Mouse (Mus musculus) embryonic fibroblast, embryonic 13.5 days (primary cell): ENCODE data around the gene Kifap3. TPM values are rescaled to one million over a fixed set of nuclear protein-coding genes. Genes with fewer than 3 reads are reported as not detected.

Experiments
- H3K27ac ChIP-seq: 2 replicates; pipeline ENCODE4 v1.5.1; 2012; ENCODE audit warnings: low read length, control low read depth, inconsistent platforms; ENCODE audit not compliant: insufficient read depth
- H3K4me1 ChIP-seq: 2 replicates; pipeline ENCODE4 v1.6.1; 2011; ENCODE audit warnings: low read length; ENCODE audit not compliant: control insufficient read depth, insufficient read depth
- H3K4me3 ChIP-seq: 2 replicates; pipeline ENCODE4 v1.5.1; 2011; ENCODE audit warnings: mild to moderate bottlenecking, control low read depth, low read length; ENCODE audit not compliant: insufficient read depth
- CTCF ChIP-seq: IDR thresholded peaks from 2 replicates; pipeline ENCODE4 v1.5.1; 2011; ENCODE audit warnings: mild to moderate bottlenecking, control low read depth, low read length, moderate library complexity, borderline replicate concordance; ENCODE audit not compliant: insufficient read depth
- POLR2A ChIP-seq: IDR thresholded peaks from 2 replicates; pipeline ENCODE4 v1.6.1; 2011; ENCODE audit warnings: low read depth, mild to moderate bottlenecking, control low read depth, low read length, moderate library complexity
- polyA plus RNA-seq: library from polyadenylated mRNA; stranded (reverse); fragments of >200 nt; gene quantifications from 2 replicates; pipeline ENCODE4 v1.2.4, GENCODE M21; 2011; ENCODE audit warnings: low read depth; ENCODE audit not compliant: missing spikeins, insufficient read length

Gene Kifap3
- polyA plus RNA-seq, 1 experiment, result 48.8 TPM

DNA sequence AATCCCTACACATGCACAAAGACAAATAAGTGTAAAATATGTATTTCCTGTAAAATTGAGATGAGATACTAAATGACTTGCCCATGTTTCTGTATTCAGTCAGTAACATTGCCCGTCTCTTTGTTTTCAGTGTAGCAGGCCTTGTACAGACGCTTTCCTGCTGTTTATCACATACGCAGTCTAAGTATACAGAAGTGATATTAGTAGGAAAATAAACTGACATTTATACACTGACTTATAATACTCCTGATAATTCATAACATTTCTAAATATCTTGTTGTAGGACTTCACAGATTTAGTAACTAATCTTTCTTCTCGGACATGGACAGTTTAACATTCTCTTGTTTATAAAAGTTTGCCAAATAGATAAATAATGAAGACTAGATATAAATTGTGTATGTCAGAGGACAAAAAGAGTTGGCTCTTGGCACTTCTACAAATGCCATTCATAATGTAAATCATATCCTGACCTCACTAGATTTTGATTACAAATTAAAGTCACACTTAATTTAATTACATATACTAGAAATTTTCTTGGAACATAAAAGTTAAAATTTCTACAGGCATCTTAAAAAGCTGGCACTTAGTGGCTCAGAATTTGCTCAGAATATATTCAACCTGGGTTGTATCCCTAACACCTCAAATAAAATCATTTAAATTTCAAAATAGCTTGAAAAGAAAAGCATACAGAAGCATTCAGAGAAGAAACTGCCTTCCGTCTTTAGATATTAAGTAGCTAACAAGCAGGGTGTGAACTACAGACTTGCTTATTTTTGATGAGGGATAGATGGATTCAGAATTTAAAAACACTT is 138.2 kb downstream of the Kifap3 start:
- Histone ChIP-seq H3K4me3 (no peak overlapping the region), H3K4me1 (no peaks in the 10 kb centered on the region), H3K27ac (no peak overlapping the region)
- no peak for TF ChIP-seq POLR2A
- no peak for TF ChIP-seq CTCF

DNA sequence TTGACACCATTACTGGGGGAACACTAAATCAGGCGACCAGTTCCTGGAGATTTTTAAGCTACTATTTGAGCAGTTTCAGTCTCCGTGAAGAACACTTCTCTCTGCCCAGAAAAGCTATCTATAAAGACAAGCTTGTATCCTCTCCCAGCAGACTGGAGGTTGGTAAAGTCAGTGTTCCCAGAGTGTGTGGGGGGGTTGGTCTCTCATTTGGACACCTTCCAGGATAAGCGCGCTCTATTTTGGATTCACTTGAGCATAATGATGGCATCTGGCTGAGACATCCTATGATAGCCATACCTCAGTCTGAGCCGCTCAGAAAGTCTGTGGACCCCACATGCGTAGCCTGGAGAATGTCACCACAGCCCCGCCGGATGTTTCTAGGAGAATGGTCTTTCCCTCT is 144.7 kb downstream of the Kifap3 start:
- H3K27ac ChIP-seq, result no peak overlapping the region
- no peaks in the 10 kb centered on the region for H3K4me1 ChIP-seq
- H3K4me3 ChIP-seq, result no peak overlapping the region
- TF ChIP-seq CTCF, result no peak
- no peak for TF ChIP-seq POLR2A

DNA sequence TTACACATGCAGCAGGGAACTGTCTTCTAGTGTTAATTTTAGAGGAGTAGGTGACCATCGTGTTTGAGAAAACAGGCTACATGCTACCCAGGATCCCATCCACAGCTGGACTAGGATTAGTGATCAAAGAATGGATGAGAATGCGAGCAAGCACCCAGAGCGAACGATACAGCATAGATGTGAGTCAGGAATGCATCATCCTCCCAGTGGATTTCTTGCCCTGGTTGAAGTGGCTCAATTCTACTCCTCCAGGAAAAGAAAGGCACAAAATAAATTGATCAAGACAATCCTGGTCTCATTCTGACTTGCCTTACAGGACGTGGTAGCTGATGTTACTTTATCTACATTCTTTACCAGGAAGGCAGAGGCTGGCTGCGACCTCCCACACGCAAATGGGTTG is 149.5 kb downstream of the Kifap3 start, which contains the start of gene Scyl3:
Gene Scyl3, plus strand, starts transcription at position 255 of the 400 bp plus-strand sequence.
- peak within 1 kb of the TSS; percentile 70 for H3K4me3 ChIP-seq
- TF ChIP-seq CTCF (no peak), POLR2A (no peak)
- no peak within 1 kb of the TSS; the same call in 1 of the 2 replicates for H3K27ac ChIP-seq
- 0 out of 2 replicates have a peak, but pooled peaks cover 2% of the 10 kb centered on the region for H3K4me1 ChIP-seq

DNA sequence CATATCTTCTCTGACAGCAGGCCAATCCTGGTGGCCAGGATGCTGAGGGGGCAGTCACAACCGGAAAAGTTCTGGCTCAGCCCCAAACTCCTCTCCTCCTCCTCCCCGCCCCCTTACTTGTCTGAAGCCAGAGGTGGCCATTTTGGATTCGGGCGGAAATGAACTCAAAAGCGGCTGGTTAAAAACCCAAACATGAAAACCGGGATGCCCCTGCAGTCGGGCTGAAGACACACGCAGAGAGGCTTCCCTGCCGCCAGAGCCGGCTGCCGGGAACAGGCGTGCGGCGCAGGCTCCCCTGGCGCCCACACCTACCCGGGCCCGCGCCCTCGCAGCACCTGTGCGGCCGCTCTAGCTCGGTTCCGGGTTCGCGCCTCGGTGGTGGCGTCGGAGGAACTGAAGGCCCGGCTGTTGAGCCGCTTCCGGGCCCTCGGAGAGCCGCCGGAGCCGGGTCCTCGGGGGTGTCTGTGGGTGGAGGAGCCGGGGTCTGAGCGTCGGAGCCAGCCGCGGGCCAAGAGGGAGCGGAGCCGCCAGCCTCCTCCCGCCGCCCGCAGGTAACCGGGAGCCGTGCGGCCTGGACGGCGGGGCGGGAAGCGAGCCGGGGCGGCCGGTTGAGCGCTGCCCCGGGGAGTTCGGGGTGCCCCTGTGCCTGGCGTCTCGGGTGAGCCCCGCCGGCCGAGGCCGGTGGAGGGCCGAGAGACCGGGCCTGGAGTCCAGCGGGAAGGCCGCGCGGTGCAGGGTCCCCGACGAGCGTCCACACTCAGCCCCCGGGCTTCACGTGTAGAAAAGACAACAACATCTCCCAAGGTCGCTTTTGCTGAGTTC is 150.5 kb downstream of the Kifap3 start:
- H3K27ac ChIP-seq, result no peak overlapping the region; the same call in 1 of the 2 replicates
- peak overlapping the region; percentile 70 for H3K4me3 ChIP-seq
- H3K4me1 ChIP-seq, result 0 out of 2 replicates have a peak, but pooled peaks cover 2% of the 10 kb centered on the region
- TF ChIP-seq CTCF (no peak), POLR2A (0 out of 2 replicates have a peak, but pooled peaks have one; percentile 34)

DNA sequence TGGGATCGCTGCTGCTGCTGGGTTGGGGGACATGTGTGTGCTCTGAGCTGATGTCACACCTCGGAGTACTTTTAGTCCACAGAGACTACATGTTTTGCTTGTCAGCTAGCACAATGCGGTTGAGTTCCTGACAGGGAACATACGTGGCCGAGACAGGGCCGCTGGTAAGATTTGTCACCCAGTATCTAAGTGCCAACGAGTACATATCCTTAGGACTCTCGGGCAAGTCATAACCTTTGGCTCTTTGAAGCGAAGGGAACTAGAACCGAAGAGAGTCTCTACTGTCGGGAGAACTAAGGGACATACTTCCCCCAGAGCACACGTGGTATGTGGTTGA is 151.0 kb downstream of the Kifap3 start:
- peak overlapping the region; percentile 70 for H3K4me3 ChIP-seq
- no peak overlapping the region for H3K27ac ChIP-seq
- TF ChIP-seq POLR2A (no peak), CTCF (no peak)
- 0 out of 2 replicates have a peak, but pooled peaks cover 2% of the 10 kb centered on the region for H3K4me1 ChIP-seq

DNA sequence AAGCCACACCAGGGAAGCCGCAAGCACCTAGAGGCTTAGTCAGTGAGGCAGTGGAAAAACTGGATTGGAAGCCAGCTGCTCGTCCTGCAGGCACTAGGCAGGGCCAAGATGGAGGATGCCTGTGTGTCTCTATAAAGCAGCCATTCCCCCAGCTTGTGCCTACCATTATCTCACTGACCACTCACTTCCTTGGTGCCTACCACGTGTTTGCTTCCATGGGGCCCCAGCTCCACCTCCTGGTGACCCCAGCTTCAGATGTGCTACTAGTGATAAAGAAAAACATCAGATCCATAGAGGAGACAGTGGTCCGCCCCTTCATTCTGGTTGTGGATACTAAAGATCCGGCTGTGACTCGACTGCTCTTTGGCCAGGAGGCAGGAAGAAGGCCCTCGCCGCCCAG is 152.4 kb downstream of the Kifap3 start:
- 0 out of 2 replicates have a peak, but pooled peaks cover 2% of the 10 kb centered on the region for H3K4me1 ChIP-seq
- no peak overlapping the region for H3K4me3 ChIP-seq
- TF ChIP-seq CTCF, result no peak
- no peak for TF ChIP-seq POLR2A

DNA sequence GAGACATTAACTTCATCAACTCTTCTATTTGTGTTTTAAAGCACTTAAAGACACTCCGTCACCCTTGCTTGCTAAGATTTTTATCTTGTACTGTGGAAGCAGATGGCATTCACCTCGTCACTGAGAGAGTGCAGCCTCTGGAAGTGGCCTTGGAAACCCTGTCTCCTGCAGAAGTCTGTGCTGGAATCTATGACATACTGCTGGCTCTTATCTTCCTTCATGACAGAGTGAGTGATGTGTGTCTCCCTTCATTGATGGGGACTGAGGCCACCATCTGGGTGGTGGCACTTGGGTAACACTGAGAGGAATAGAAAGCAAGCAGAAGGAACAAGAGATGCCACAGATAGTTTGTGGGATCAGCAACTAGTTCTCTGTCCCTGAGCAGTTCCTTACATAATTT is 155.2 kb downstream of the Kifap3 start:
- no peak overlapping the region for H3K4me3 ChIP-seq
- H3K4me1 ChIP-seq, result 0 out of 2 replicates have a peak, but pooled peaks cover 2% of the 10 kb centered on the region
- no peak overlapping the region for H3K27ac ChIP-seq
- TF ChIP-seq CTCF (no peak), POLR2A (no peak)

More for the DNA sequence above, 152.4 kb downstream of the Kifap3 start:
- H3K27ac ChIP-seq, result no peak overlapping the region

DNA sequence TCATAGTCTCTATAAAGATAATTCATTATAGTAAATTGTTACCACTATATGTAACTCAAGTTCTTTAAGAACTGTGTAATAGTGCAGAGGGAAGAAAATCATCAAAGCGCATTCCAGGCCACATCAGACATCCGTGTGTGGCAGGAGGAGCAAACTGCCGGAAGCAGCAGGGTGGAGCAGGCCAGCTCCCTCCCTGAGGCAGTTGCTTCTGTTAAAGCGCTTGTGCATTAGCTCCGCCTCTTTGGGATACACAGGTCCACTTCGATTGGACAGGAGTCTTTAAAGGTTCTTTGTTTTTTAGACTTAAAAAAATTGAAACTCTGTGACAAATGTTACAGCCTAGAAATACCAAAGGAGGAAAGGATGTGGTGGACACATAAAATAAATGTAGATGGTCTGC is 162.7 kb downstream of the Kifap3 start:
- no peak for TF ChIP-seq CTCF
- TF ChIP-seq POLR2A, result no peak
- Histone ChIP-seq H3K4me1 (no peaks in the 10 kb centered on the region), H3K27ac (no peak overlapping the region), H3K4me3 (no peak overlapping the region)

DNA sequence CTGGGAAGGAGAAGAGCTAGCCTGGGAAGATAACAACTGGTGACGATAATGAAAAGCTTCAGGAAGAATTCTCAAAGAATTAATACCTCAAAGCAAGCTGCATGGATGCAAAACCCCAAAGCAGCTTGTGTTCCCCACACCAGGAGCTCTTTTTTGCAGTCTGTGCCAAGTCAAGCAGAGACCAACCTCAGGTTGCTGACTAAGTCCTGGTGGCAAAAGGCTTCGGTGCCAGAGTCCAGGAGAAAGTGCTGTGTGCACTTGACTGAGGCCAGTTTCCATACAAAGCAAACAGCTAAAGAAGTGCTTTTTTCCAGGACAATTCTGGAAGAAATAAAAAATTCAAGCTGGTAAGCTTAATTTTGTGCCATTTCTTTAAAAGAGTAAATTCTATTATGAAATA is 174.0 kb downstream of the Kifap3 start:
- Histone ChIP-seq H3K4me1 (no peaks in the 10 kb centered on the region), H3K27ac (no peak overlapping the region), H3K4me3 (no peak overlapping the region)
- TF ChIP-seq POLR2A (no peak), CTCF (no peak)
